Mouse (Mus musculus): ENCODE data around the gene Gm6526. TPM values are rescaled to one million over a fixed set of nuclear protein-coding genes. Genes with fewer than 3 reads are reported as not detected.
"Not testable (repeated sequence)": the region's sequence is repeated elsewhere in the genome, so short reads cannot be mapped to it uniquely, and the experiment has no call there.

Gm6526 gene
- total RNA-seq (2021) = not detected

- intact Hi-C loops (cut with DNase I); DNase-seq (ENCODE audit: low spot score in 2 of 2): not testable (repeated sequence)
Observed at GRCm38 (mm10) chr14:43747566-43747965, at the start of gene Gm6526. TSS of gene Gm6526 (plus strand) at chr14:43747866.

DNA sequence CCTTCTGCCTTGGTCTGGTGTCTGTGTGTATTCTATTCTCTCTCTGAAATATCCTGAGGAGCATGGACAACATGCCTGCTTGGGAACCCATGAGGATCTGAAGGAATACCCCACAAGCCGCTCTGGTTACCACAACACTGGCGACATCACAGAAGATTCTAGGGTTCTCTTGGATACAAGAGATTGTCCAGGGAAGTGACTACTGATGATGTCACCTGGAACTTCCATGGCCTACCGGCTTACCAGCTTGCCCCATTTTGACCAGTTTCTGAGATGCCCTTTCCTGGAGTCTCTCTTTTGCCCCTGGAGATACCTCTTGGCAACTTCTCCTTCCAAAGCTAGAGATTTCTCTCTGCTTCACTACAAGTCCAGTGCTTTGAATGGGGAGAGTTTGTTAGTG is 20.3 kb upstream of the Gm6526 start, which contains the start of gene Gm16506:
Gene Gm16506 (minus strand): TSS at position 101 of the 400 bp plus-strand sequence.
- DNase-seq (ENCODE audit: low spot score in 2 of 2); intact Hi-C loops (cut with DNase I): not testable (repeated sequence)

GRCm38 (mm10) chr14:43784645-43785044 is 37.0 kb downstream of the Gm6526 start, which contains the start of gene Gm8180:
TSS of gene Gm8180 (minus strand) at chr14:43784745.
- intact Hi-C loops (cut with DNase I); DNase-seq (ENCODE audit: low spot score in 2 of 2): not testable (repeated sequence)

DNA sequence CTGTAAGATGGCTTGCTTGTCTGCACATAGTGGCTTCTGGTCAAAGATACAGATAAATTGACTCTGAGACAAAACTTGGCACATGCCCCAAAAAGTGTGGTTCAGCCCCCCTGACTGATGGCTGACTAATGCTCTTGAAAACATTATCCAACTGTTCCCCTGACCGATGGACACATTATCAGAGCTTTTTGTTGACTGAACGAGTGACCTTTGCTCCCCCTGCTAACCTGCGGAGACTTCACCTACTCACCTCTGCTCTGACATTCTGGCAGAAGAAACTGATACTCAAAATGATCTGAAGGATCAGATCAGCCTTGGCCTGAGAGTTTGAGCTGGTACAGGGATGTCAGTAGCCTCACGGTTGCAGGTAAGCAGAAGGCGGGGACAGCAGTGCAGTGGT is 46.1 kb downstream of the Gm6526 start:
- DNase-seq (ENCODE audit: low spot score in 2 of 2) = not testable (repeated sequence)

DNA sequence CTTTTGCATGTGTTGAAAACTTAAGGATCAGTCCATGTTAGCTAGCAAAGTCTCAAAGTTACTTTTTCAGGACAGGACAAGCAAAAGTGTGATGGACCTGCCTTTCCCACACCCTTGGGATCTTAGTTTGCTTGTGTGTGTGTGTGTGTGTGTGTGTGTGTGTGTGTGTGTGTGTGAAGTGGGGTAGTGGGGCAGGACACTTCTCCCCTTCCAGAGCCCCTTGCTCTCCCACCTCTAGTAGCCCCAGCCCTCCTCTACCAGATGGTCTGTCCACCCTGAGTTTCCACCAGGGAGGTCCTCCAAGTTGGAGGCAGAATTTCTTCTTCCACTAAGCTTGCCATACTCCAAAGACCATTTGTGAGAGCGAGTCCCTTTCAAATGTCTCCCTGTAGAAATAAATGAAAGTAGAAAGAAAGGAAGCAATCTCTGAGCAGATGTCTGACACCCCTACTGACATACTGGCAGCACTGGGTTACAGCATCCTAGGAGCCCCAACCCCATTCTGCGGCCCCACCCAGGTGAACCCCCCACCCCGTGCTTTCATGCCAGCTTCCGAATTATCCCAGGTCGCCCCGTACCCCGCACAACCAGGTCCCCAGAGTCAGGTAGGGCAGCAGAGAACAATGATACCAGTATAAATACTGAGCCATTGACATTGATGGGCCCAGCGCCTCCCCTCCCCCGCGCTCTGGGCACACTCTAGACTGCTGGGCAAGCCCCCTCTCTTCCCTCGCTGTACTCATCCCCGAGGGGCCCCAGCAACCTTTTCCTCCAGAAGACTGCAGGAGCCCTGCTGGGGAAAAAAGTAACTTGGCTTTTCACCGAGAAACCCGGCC is 48.6 kb downstream of the Gm6526 start:
- intact Hi-C loops (cut with DNase I) = no loop called here
- no peak for DNase-seq (ENCODE audit: low spot score in 2 of 2)

More for the DNA sequence above, 46.1 kb downstream of the Gm6526 start:
- intact Hi-C loops (cut with DNase I) = not testable (repeated sequence)

DNA sequence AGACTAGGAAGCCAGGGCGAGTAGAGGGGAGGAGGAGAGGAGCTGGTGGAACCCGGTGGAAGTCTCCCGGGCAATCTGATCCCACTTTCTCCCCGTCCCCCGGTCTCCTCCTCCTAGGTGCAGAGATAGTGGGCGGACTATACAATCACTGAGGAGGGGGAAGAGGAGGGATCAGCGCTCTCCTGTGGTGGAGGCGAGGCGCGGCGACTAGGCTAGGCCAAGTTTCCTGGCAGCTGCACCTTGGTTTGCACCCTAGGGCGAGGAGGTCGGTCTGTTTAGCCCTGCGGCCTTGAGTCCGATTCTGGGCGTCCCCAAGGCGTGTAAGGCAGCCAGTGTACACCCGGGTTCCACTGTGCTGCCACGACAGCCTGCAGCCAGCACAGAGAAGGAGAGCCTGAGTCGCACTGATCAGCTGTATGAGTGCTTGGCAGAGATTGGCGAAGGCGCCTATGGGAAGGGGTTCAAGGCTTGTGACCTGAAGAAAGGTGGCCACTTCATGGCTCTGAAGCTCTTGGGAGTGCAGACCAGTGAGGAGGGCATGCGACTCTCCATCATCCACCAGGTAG is 49.3 kb downstream of the Gm6526 start:
- DNase-seq (ENCODE audit: low spot score in 2 of 2); intact Hi-C loops (cut with DNase I): not testable (repeated sequence)

GRCm38 (mm10) chr14:43804435-43804834 is 56.8 kb downstream of the Gm6526 start:
- intact Hi-C loops (cut with DNase I); DNase-seq (ENCODE audit: low spot score in 2 of 2): not testable (repeated sequence)

Other genes with a start within 250 kb of the Gm6526 start
- gene Gm5799, start 204.3 kb upstream of the Gm6526 start, total RNA-seq (2021) = under 1 TPM in 1 of 2 experiments, not detected in 1; 0.91 TPM
- not detected for gene Gm17654, start 168.7 kb upstream of the Gm6526 start, total RNA-seq (2021)
- not detected for gene Gm10375, start 139.9 kb upstream of the Gm6526 start, total RNA-seq (2021)
- not detected for gene Gm8165, start 70.7 kb upstream of the Gm6526 start, total RNA-seq (2021)
- gene Gm7324, start 50.0 kb upstream of the Gm6526 start, total RNA-seq (2021) = 1 to 10 TPM; 1.4 to 1.6 TPM
- gene Gm16506, start 20.4 kb upstream of the Gm6526 start, total RNA-seq (2021) = not detected
- not detected for gene Gm8180, start 36.9 kb downstream of the Gm6526 start, total RNA-seq (2021)
- gene Ear1, start 127.7 kb downstream of the Gm6526 start, total RNA-seq (2021) = not detected
- gene Ear10, start 175.7 kb downstream of the Gm6526 start, total RNA-seq (2021) = not detected
- not detected for gene Gm8113, start 177.5 kb downstream of the Gm6526 start, total RNA-seq (2021)
- not detected for gene Ang5, start 209.2 kb downstream of the Gm6526 start, total RNA-seq (2021)

Data from left cerebral cortex, postnatal 36 days (tissue).